Mouse (Mus musculus) lung, embryonic 16.5 days (tissue): ENCODE measurements around the gene Tfap2e. TPM values are rescaled to one million over a fixed set of nuclear protein-coding genes. Genes with fewer than 3 reads are reported as not detected.

Source experiments
- ATAC-seq: fragments of 200-750 bp; cut with Nextera tagmentation; 2 replicates; pipeline ENCODE4 v1.8.0; 2017; ENCODE audit warnings: low read depth, mild to moderate bottlenecking, moderate library complexity
- H3K27ac ChIP-seq: fragments of 300-500 bp; sonication (generic); 2 replicates; pipeline ENCODE4 v1.5.1; 2014; ENCODE audit warnings: mild to moderate bottlenecking, control low read depth, low read length
- H3K27me3 ChIP-seq: fragments of 300-500 bp; sonication (generic); 2 replicates; pipeline ENCODE4 v1.6.1; 2014; ENCODE audit warnings: low read depth, low read length, mixed read lengths; ENCODE audit not compliant: control insufficient read depth, insufficient read depth
- H3K36me3 ChIP-seq: fragments of 300-500 bp; sonication (generic); 2 replicates; pipeline ENCODE4 v1.6.1; 2014; ENCODE audit warnings: low read length; ENCODE audit not compliant: control insufficient read depth, insufficient read depth
- H3K4me1 ChIP-seq: fragments of 300-500 bp; sonication (generic); replicated peaks from 2 replicates; pipeline ENCODE4 v1.6.1; 2014; ENCODE audit warnings: low read length, mixed read lengths; ENCODE audit not compliant: control insufficient read depth, insufficient read depth
- H3K4me2 ChIP-seq: fragments of 300-500 bp; sonication (generic); 2 replicates; pipeline ENCODE4 v1.6.1; 2014; ENCODE audit warnings: low read depth, low read length, control low read depth
- H3K4me3 ChIP-seq: fragments of 300-500 bp; sonication (generic); 2 replicates; pipeline ENCODE4 v1.5.1; 2014; ENCODE audit warnings: mild to moderate bottlenecking, low read length, control low read depth
- H3K9ac ChIP-seq: fragments of 300-500 bp; sonication (generic); 2 replicates; pipeline ENCODE4 v1.6.1; 2014; ENCODE audit warnings: low read length, control low read depth
- H3K9me3 ChIP-seq: fragments of 300-500 bp; sonication (generic); 2 replicates; pipeline ENCODE4 v1.6.1; 2016; ENCODE audit warnings: low read length; ENCODE audit not compliant: control insufficient read depth
- WGBS: fragments of 180-500 bp; shearing (Covaris S2); extraction: QIAGEN DNeasy Blood & Tissue Kit; methylation state at CpG from one replicate; pipeline ENCODE4 v1.1.7; 2014; 5-methylcytosine and 5-hydroxymethylcytosine counted together
- polyA plus RNA-seq: library from polyadenylated mRNA; unstranded; fragments of >200 nt; fragmentation: Nextera tagmentation; extraction: Ambion mirVana; gene quantifications from 2 replicates; pipeline ENCODE4 v1.2.1, GENCODE M21; 2015

Gene Tfap2e
- polyA plus RNA-seq, 1 experiment from 2014 or later = 0.09 TPM

- no peak overlapping the region for H3K27ac ChIP-seq
- no peak overlapping the region for H3K4me2 ChIP-seq
- ATAC-seq = no peak
- 80% methylated on average over 2 of the region's 2 CpGs for WGBS
- H3K4me1 ChIP-seq = no peaks in the 10 kb centered on the region
- H3K27me3 ChIP-seq = no peaks in the 10 kb centered on the region
- H3K9ac ChIP-seq = no peak overlapping the region
- peaks cover 25% of the 10 kb centered on the region for H3K36me3 ChIP-seq
- H3K4me3 ChIP-seq = no peak overlapping the region
- H3K9me3 ChIP-seq = no peaks in the 10 kb centered on the region
Measured at GRCm38 (mm10) chr4:126689457-126689856, 46.6 kb downstream of the Tfap2e start.

- H3K9ac ChIP-seq = no peak overlapping the region
- 87% methylated on average over 3 of the region's 3 CpGs for WGBS
- no peak for ATAC-seq
- H3K36me3 ChIP-seq = peaks cover 25% of the 10 kb centered on the region
- H3K27ac ChIP-seq = no peak overlapping the region
- no peak overlapping the region for H3K4me3 ChIP-seq
- H3K4me2 ChIP-seq = no peak overlapping the region
- H3K9me3 ChIP-seq = no peaks in the 10 kb centered on the region
- H3K4me1 ChIP-seq = peaks cover 6% of the 10 kb centered on the region; the same call in 1 of the 2 replicates
- no peaks in the 10 kb centered on the region for H3K27me3 ChIP-seq
Measured at GRCm38 (mm10) chr4:126683084-126683483, 53.0 kb downstream of the Tfap2e start.

- no peak overlapping the region for H3K9ac ChIP-seq
- no peak overlapping the region for H3K4me2 ChIP-seq
- H3K27ac ChIP-seq = no peak overlapping the region
- H3K9me3 ChIP-seq = no peaks in the 10 kb centered on the region
- no peak for ATAC-seq
- H3K36me3 ChIP-seq = peaks cover 20% of the 10 kb centered on the region
- no peaks in the 10 kb centered on the region for H3K27me3 ChIP-seq
- H3K4me3 ChIP-seq = no peak overlapping the region
- 74% methylated on average over 5 of the region's 5 CpGs for WGBS
- peaks cover 7% of the 10 kb centered on the region; the same call in 1 of the 2 replicates for H3K4me1 ChIP-seq
Measured at GRCm38 (mm10) chr4:126682298-126682697, 53.7 kb downstream of the Tfap2e start.

DNA sequence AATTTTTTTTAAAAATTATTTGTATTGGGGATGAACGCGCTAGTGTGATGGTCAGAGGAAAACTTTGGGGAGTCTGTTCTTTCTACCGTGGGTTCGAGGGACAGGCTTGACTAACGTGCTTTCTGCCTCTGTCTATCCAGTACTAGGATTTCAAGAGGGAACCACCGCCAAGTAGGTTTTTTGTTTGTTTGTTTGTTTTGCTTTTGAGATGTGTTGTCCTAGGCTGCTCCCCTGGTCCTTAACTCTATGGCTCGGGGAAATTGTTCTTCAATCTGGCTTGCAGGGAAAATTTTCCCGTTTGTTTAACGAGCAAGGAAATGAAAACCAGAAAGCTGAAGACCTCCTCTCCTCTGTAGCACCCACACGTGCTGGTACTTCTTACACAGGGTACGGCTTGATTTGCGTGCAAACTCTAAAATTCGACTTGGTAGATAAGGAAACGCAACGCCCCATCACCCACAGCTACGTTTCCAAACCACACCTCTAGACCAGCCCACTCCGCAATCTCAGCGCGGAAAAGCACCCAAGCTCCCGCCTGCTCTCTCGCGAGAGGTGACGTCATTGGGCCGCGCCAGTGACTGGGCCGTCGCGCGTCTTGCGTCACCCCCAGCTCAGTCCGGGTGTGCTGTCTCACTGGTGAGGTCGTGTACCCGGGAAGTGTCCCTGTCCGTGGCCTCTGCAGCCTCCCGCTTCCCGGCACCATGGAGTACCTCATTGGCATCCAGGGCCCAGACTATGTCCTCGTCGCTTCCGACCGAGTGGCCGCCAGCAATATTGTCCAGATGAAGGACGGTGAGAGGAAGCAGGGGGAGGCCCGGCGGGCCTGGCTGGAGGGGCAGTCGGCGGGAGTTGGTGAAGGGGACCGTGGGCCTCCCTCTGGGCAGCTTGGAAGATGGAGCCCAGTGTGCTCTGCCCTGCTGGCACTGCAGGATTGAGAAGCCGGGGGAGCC, 58.7 kb downstream of the Tfap2e start, which contains the start of gene Psmb2:
Gene Psmb2, plus strand, starts transcription at position 577 of the 950 bp plus-strand sequence.
- no peaks in the 10 kb centered on the region for H3K27me3 ChIP-seq
- WGBS = 3% methylated on average over 48 of the region's 48 CpGs
- ATAC-seq = peak; percentile 99

GRCm38 (mm10) chr4:126667075-126667474, 69.0 kb downstream of the Tfap2e start:
- H3K9me3 ChIP-seq = 0 out of 2 replicates have a peak, but pooled peaks cover 2% of the 10 kb centered on the region
- no peaks in the 10 kb centered on the region for H3K36me3 ChIP-seq
- 89% methylated on average over 2 of the region's 2 CpGs for WGBS
- H3K4me1 ChIP-seq = no peaks in the 10 kb centered on the region
- no peak overlapping the region for H3K9ac ChIP-seq
- no peak overlapping the region for H3K4me2 ChIP-seq
- no peak overlapping the region for H3K4me3 ChIP-seq
- H3K27me3 ChIP-seq = no peaks in the 10 kb centered on the region
- H3K27ac ChIP-seq = no peak overlapping the region
- ATAC-seq = no peak

More for the DNA sequence above, 58.7 kb downstream of the Tfap2e start, which contains the start of gene Psmb2:
- H3K4me3 ChIP-seq = peak within 1 kb of the TSS; percentile 100
- H3K36me3 ChIP-seq = no peaks in the 10 kb centered on the region
- H3K4me2 ChIP-seq = peak within 1 kb of the TSS; percentile 97
- peaks cover 7% of the 10 kb centered on the region; the same call in 1 of the 2 replicates for H3K4me1 ChIP-seq
- H3K9ac ChIP-seq = peak within 1 kb of the TSS; percentile 99
- no peaks in the 10 kb centered on the region for H3K9me3 ChIP-seq
- H3K27ac ChIP-seq = peak within 1 kb of the TSS; percentile 85

Other genes starting within 250 kb of the Tfap2e start
- gene Ago4, start 202.8 kb downstream of the Tfap2e start, polyA plus RNA-seq = 3.8 and 4.0 TPM in 2 replicates
- 37.5 and 41.3 TPM in 2 replicates for gene Clspn, start 179.3 kb downstream of the Tfap2e start, polyA plus RNA-seq
- 1.8 and 1.9 TPM in 2 replicates for gene 5730409E04Rik, start 126.4 kb downstream of the Tfap2e start, polyA plus RNA-seq
- gene Psmb2, start 58.6 kb downstream of the Tfap2e start, polyA plus RNA-seq = 447 and 451 TPM in 2 replicates
- 24.5 and 26.7 TPM in 2 replicates for gene Ncdn, start 17.2 kb upstream of the Tfap2e start, polyA plus RNA-seq
- gene AU040320, start 17.3 kb upstream of the Tfap2e start, polyA plus RNA-seq = 24.2 and 26.2 TPM in 2 replicates
- gene Zmym4, start 231.9 kb upstream of the Tfap2e start, polyA plus RNA-seq = 16.4 and 18.0 TPM in 2 replicates